ENCODE assay signal across 10 mouse cellular contexts in the genomic region with DNA sequence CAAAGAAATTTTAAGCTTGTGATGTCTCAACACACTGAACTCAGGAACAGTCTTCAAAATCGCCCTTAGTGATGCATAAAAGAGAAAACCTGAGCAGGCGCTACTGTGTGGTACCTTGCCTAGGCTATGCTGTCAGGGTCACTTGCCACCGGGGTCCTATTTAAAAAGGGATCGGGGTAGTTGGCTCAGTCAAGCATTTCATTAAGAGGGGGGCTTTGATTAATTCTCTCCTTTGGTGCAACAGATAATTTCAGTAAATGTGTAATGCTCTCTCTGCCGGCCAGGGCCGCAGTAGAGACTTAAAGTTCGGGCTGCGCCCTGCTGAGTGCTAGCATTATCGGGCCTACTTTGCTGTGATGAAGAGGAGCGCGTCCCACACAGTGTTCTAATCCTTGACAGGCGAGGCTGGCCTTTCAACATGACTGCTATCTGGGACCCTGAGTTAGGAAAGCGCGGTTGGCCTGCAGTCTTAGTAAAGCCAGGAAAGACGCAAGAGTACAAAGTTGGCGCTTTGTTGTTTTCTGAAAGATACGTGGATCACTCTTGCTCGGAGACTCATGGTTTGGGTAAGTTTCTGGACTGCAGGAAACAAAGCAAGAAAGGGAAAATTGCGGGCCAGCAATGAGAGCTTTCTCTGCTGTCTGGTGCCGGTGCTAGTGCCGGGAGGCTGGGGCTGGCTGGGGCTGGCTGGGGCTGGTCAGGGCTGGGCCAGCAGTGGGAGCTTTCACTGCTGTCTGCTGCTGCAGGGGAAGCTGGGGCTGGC.
A peak's percentile ranks its signal among the peaks of the same experiment; 100 is the strongest.
DNase-seq lines count a peak whose midpoint lies in the region; ATAC-seq lines count a peak whose summit lies in the region.
"Had no signal": no experiment of that assay in that cellular context is flagged by ENCODE, and none has a peak within 500 bp of the region (broad histone marks: within the 10 kb centered on the region; RNA-seq: fewer than 3 reads in every experiment).

No protein-coding gene starts in this region.

- H3K4me3 ChIP-seq in heart, embryonic 11.5 days (ENCODE audit: low read depth, low read length): peak overlapping the region; percentile 16; the same call in 1 of the 2 replicates
- peak overlapping the region; percentile 42 for H3K4me3 ChIP-seq in forebrain, embryonic 10.5 days
- peak overlapping the region; percentile 3; the same call in 1 of the 2 replicates for H3K4me3 ChIP-seq in hindbrain, embryonic 15.5 days
- peak overlapping the region; percentile 17 for H3K4me3 ChIP-seq in midbrain, embryonic 13.5 days (replicated peaks)

- no peak for DNase-seq in heart, adult 8-10 months (ENCODE audit: low spot score)
- DNase-seq in forebrain, embryonic 10.5 days (ENCODE audit: extremely low spot score, low spot score): peak; percentile 60
- no peak for DNase-seq in thymus, postnatal 0 days (ENCODE audit: low spot score)
- no peak for DNase-seq in layer of hippocampus, postnatal 36 days
- DNase-seq: gastrocnemius, postnatal 14 days had no signal

- H3K9me3 ChIP-seq in heart, embryonic 11.5 days (replicated peaks; ENCODE audit: control insufficient read depth, low read length): no peaks in the 10 kb centered on the region
- no peaks in the 10 kb centered on the region for H3K9me3 ChIP-seq in forebrain, embryonic 10.5 days
- H3K9me3 ChIP-seq in hindbrain, embryonic 15.5 days: no peaks in the 10 kb centered on the region
- no peaks in the 10 kb centered on the region for H3K9me3 ChIP-seq in midbrain, embryonic 13.5 days

- H3K27me3 ChIP-seq in heart, embryonic 11.5 days (ENCODE audit: control insufficient read depth, insufficient read depth, low read length): peaks cover 51% of the 10 kb centered on the region
- peaks cover 78% of the 10 kb centered on the region for H3K27me3 ChIP-seq in forebrain, embryonic 10.5 days (ENCODE audit: poor library complexity, severe bottlenecking)
- peaks cover 39% of the 10 kb centered on the region for H3K27me3 ChIP-seq in hindbrain, embryonic 15.5 days
- H3K27me3 ChIP-seq in midbrain, embryonic 13.5 days: peaks cover 79% of the 10 kb centered on the region

- H3K36me3 ChIP-seq in heart, embryonic 11.5 days (ENCODE audit: control insufficient read depth, insufficient read depth, low read length): no peaks in the 10 kb centered on the region
- no peaks in the 10 kb centered on the region for H3K36me3 ChIP-seq in forebrain, embryonic 10.5 days (replicated peaks)
- H3K36me3 ChIP-seq in hindbrain, embryonic 15.5 days: no peaks in the 10 kb centered on the region
- no peaks in the 10 kb centered on the region for H3K36me3 ChIP-seq in midbrain, embryonic 13.5 days

- 0 out of 2 replicates have a peak overlapping the region, but pooled peaks have one; percentile 50 for H3K9ac ChIP-seq in heart, embryonic 11.5 days (ENCODE audit: low read depth, low read length)
- no peak overlapping the region for H3K9ac ChIP-seq in hindbrain, embryonic 15.5 days
- H3K9ac ChIP-seq in midbrain, embryonic 13.5 days (replicated peaks): peak overlapping the region; percentile 36; the same call in 1 of the 2 replicates
- H3K9ac ChIP-seq: liver, embryonic 14.5 days had no signal

- ATAC-seq in heart, embryonic 11.5 days (replicated peaks; ENCODE audit: insufficient number of reproducible peaks, low FRiP score, low TSS enrichment): 0 out of 2 replicates have a peak, but pooled peaks have one; percentile 61
- 0 out of 2 replicates have a peak, but pooled peaks have one; percentile 61 for ATAC-seq in hindbrain, embryonic 15.5 days (ENCODE audit: low FRiP score, low read depth)
- ATAC-seq in midbrain, embryonic 13.5 days: peak; percentile 79
- ATAC-seq in inflammation-experienced regulatory T-cells, adult 6 months: no peak

- H3K27ac ChIP-seq in heart, embryonic 11.5 days (ENCODE audit: low read depth, low read length): no peak overlapping the region
- H3K27ac ChIP-seq in forebrain, embryonic 10.5 days: peak overlapping the region; percentile 87
- peak overlapping the region; percentile 9 for H3K27ac ChIP-seq in hindbrain, embryonic 15.5 days (replicated peaks)
- H3K27ac ChIP-seq in midbrain, embryonic 13.5 days: peak overlapping the region; percentile 68
- H3K27ac ChIP-seq: liver, embryonic 14.5 days had no signal

- 16% methylated on average over 21 of the region's 21 CpGs for WGBS in heart, embryonic 11.5 days (ENCODE audit: insufficient replicate concordance)
- whole genome bisulfite sequencing in forebrain, embryonic 10.5 days: 6% methylated on average over 21 of the region's 21 CpGs
- 12% methylated on average over 21 of the region's 21 CpGs for WGBS in hindbrain, embryonic 15.5 days
- 6% methylated on average over 21 of the region's 21 CpGs for WGBS in midbrain, embryonic 13.5 days

- H3K4me1 ChIP-seq in heart, embryonic 11.5 days (ENCODE audit: control insufficient read depth, insufficient read depth, low read length): 0 out of 2 replicates have a peak, but pooled peaks cover 5% of the 10 kb centered on the region
- peaks cover 49% of the 10 kb centered on the region for H3K4me1 ChIP-seq in forebrain, embryonic 10.5 days
- 0 out of 2 replicates have a peak, but pooled peaks cover 5% of the 10 kb centered on the region for H3K4me1 ChIP-seq in hindbrain, embryonic 15.5 days (replicated peaks)
- peaks cover 20% of the 10 kb centered on the region for H3K4me1 ChIP-seq in midbrain, embryonic 13.5 days (replicated peaks)

- H3K4me2 ChIP-seq in heart, embryonic 11.5 days: peak overlapping the region; percentile 56
- peak overlapping the region; percentile 27; the same call in 1 of the 2 replicates for H3K4me2 ChIP-seq in hindbrain, embryonic 15.5 days
- H3K4me2 ChIP-seq in midbrain, embryonic 13.5 days (replicated peaks): peak overlapping the region; percentile 41
